Mouse (Mus musculus) layer of hippocampus, postnatal 25 days (tissue): ENCODE results near the gene Uggt1. TPM values are rescaled to one million over a fixed set of nuclear protein-coding genes. Genes with fewer than 3 reads are reported as not detected.

Source experiments
- DNase-seq, 2 experiments: peaks; one replicate each; pipeline ENCODE4 v3.0.0; 2022; ENCODE audit warnings: mixed read lengths in 2 of 2, low spot score in 1 of 2; ENCODE audit errors: extremely low spot score in 1 of 2
- total RNA-seq, 2 experiments: library from RNA; stranded (reverse); gene quantifications; 2 replicates each; pipeline ENCODE4 v1.2.3; 2021

Gene Uggt1
- total RNA-seq = 10 to 100 TPM; 36.0 to 40.5 TPM

DNA sequence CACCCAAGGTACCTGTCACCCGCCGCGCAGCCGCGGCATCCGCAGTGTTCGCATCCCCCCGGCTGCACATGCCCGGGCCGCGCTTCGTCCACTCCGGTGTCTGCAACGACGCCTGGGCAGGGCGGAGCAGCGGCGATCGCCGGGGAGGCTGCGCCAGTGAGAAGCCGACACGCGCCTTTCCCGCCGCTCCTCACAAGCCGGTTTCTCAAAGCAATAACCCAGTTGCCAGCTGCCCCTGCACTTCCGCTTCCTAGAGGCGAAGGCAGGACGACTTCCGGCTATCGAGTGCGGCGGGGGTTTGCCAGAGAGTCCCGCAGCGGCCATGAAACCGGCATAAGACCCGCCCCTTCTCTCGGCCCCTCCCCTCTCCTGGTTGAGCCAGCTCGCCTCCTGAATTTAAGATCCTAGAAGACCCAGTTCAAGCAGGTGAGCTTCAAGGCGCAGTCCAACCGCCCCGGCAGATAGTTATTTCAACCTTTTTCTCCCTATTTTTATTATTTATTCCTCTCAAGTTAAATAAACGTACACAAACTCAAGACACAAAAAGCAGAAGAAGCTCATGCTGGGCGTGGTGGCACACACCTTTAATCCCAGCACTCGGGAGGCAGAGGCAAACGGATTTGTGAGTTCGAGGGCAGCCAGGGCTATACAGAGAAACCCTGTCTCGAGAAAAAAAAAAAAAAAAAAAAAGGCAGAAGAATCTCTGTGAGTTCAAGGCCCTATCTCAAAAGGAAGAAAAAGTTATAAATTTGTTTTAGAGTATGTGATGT is at the start of gene Uggt1:
Gene Uggt1, minus strand, starts transcription at position 663 of the 770 bp plus-strand sequence.
- DNase-seq = peak; percentile 79 to 82

DNA sequence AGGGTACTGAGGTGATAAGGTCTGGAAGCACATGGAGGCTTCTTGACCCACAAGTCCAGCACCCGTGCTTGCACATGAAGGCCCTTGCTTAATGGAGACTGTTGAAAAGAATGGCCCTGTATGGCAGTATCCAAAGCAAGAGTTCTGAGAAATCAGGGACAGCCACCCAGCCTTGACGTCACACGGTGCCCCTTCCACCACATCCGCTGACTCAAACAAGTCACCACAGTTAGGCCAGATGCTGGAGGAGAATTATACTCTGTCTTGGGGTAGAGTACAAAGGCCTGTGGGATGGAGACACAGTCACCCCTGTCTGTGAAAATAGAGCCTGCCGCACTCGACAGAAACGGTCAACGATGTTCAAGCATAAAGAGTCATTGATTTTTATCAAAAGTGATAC is 49.0 kb upstream of the Uggt1 start:
- no peak for DNase-seq

GRCm38 (mm10) chr1:36281849-36282248 is 37.3 kb upstream of the Uggt1 start:
- DNase-seq = no peak

DNA sequence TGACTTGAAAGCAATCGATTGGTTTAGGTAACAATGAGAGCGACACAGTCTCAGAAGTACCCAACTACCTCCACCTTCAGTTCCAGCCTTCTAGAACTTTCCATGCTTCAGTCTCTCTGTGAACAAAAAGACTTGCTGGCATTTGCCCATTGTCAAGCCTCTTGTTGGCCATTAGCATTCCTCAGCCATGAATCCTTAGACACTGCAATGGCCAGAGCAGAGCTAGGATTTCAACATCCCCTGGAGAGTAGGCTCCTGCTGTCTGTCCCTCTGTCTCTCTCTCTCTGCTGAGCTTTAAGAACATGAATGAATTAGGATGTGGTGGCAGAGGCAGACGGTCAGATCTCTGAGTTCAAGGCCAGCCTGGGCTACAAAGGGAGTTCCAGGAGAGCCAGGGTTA is 36.4 kb upstream of the Uggt1 start:
- DNase-seq = no peak

DNA sequence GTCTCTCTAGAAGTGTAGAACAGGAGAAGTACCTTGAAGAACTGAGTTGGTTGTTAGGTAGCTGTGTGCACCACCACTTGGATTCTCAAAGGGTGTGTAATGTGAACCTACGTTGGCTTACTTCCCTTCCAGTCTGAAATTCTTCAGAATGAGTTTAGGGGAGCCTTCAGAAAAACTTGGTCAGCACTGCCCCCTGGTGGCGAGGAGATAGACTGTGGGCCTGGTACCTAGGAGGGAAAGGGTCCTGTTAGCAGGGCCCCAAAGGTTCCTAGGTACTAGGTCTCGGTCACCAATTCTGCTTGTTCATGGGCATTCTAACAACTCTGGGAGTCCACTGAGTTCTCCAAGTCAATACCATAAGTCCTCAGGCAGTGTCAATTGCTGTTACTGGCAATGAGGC is 34.7 kb upstream of the Uggt1 start:
- DNase-seq = peak; percentile 75 to 97

DNA sequence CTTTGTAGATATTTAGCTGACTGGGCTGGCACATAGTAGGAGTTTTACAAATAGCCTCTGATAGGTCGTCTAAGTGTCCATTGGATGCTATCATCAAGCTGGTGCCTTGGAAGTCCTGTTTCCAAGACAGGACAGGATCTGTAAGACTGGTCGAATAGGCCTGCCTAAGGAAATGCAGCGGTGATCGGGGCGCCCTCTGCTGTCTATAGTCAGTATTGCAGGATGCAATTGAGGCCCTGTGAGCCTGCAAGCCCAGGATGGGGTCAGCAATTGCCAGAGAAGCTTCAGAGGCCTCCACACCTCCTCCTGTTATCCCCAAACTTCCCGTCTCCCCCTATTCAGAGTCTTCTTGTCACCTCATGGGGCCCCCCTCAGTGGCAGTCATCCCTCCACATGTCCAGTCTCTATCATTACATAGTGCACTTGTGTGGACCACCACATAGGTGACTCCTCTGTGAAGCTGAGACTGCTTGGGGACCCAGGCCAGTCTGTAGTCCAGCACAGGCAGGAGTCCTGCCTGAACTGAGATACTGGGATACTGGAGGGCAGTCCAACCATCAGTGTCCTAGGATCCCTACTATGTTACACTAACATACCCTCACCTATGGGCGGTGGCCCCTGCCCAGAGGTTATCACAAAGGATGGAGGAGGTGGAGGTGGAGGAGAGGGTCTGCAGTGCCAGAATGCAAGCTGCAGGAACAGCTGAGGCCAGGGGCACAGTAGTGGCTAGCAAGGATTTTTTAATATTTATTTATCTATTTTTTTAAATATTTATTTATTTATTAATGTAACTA is 32.9 kb upstream of the Uggt1 start:
- peak; percentile 52 to 87 for DNase-seq

DNA sequence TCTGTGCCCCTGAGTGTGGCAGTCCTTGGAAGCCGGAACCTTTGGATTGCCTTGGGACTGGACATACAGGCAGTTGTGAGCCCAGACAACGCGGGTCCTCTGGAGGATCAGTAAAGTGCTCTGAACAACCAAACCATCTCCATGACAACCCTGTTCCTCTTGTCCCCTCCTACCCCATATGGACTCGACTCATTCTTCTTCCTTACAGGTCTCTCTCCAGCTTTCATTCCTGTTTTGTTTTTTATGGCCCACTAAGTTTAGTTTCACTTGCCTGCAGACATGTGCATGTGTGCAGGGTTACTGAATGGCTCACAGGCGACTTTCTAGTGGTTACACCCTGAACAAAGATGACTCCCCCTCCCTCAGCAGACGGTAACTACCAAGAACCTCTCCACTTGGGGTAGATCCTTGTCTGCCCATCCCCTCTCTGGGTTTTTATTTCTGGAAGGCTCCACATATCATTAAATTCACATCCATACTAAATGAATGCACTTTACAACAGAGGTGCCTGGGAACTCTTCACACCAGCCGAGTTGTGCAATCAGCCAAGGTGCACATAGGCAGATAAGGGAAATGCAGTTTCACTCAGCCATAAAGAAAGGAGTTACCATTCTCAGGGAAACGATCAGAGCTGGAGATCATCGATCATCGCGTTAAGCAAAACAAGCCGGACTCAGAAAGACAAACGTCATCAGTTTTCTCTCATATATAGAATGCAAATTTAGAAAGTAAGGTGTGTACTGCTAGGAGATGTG is 31.3 kb upstream of the Uggt1 start:
- no peak for DNase-seq

GRCm38 (mm10) chr1:36274455-36274854 is 29.9 kb upstream of the Uggt1 start, which contains the start of gene Neurl3:
Neurl3 (minus strand) TSS chr1:36274679.
- no peak for DNase-seq

- no peak for DNase-seq
Observed at GRCm38 (mm10) chr1:36273288-36273687, 28.8 kb upstream of the Uggt1 start.

GRCm38 (mm10) chr1:36272546-36272945 is 28.0 kb upstream of the Uggt1 start:
- DNase-seq = no peak

GRCm38 (mm10) chr1:36271516-36272230 is 27.2 kb upstream of the Uggt1 start:
- DNase-seq = no peak

GRCm38 (mm10) chr1:36270666-36271065 is 26.1 kb upstream of the Uggt1 start:
- DNase-seq = no peak

DNA sequence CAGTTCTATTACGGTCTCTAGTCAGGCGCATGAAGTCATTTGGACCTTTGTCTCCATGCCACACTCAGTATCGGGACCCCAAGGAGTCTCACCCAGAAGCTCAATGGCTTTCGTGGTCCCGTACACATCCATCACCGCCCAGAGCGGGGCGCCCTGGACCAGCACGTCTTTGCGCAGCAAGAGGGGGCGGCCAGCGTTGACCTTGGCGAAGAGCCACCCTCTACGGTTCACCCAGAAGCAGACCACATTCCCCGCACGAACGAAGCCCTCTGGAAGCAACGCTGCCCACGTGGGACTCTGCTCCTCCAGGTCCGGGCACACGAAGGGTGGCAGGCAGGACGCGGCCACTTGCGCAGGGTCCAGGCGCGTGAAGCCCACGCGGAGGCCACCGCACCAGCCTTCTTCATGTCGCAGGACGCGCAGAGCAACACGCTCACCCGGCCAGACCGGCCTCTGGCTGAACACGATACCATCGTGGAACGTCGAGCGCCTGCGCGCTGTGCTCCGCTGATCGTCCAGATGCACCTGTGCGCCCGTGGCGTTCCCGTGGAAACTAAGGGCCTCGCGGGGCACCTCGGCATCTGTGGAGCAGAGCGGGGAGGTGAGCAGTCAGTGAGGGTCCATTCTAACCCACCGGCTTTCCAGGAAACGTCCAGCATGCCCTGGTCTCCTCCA is 24.7 kb upstream of the Uggt1 start:
- DNase-seq = no peak

GRCm38 (mm10) chr1:36267595-36267994 is 23.1 kb upstream of the Uggt1 start:
- no peak for DNase-seq

- no peak for DNase-seq
Observed at GRCm38 (mm10) chr1:36266293-36266692, 21.8 kb upstream of the Uggt1 start.

GRCm38 (mm10) chr1:36263833-36264488 is 19.4 kb upstream of the Uggt1 start:
- DNase-seq = no peak

DNA sequence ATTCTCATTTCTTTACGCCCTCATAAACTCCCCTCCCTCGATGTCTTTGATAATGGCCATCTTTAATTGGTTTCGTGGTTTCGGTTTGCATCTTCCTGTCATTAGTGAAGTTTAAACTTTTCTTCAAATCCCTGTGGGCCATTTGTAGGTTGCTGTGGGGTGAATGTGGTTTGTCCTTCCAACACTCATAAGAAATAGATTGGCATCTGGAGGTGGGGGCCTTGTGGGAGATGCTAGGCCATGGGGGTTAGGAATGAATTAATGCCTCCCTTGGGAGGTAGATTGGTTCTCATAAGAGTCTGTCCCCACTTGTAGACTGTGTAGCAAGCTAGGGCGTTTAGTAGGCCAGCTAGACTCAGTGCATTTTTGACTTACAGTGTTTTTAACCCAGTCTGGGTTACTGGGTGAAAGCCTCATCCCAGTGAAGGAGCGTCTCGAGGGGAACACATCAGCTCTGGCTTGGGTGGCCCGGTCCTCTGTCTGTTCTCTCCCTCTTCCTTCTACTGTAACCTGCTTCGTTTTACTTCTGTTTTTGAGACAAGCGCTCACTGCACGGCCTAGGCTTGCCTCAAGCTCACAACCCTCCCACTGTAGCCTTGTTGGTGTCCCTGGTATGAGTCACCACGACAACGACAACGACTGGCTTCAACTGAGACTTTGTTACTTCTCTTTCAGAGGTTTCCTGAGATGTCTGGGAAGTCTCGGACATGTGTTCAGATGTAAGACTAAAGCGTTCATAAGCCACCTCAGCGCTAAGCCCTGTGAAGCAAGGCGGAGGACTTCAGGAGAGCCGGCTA is 17.4 kb upstream of the Uggt1 start:
- no peak for DNase-seq

- DNase-seq = no peak
Observed at GRCm38 (mm10) chr1:36260418-36260817, 15.9 kb upstream of the Uggt1 start.
